Mouse (Mus musculus) cerebellum, adult 8-10 months (tissue): ENCODE data around the gene Prom2.

ENCODE experiments used
- DNase-seq: peaks from one replicate; pipeline ENCODE4 v3.0.0; 2022

The Prom2 gene

DNA sequence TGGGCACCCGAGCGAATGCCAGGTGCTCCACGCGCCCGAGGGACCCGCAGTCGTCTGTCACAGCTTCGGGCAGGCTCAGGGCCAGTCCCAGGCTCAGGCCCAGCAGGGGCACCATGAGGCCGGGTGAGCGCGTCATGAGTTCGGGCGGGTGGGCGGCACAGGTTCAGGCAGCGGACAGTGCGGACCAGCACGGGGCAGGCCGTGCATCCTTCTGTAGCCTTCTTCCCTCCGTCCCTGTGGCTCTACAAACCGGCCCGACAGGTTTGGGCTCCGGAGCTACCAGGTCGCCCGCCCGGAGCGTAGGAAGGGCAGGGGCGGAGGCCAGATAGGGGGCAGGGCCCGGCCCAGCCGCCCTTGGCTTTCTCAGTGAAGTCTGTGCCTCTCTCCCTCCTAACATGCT, at the start of gene Prom2:
TSS of gene Prom2 (minus strand) at position 283 of the 400 bp plus-strand sequence.
- peak; percentile 56 for DNase-seq

DNA sequence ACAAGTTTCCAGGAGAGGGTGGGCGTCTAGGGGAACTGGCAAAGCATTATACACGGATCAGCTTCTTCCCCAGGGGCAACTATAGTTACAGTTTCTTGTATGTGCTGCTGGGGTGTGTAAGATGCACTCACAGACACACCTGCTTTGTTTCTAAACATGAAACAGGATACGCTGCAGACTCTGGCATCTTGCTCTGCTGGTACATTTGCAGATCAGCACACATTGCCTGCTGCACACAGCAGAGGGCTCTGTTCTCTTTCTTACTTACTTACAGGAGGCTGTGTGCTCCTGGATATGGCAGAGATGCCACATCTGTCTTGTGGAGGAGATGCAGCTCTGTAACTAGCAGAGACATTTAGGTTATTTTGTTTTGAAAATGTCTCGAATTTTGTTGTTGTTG, 49.6 kb upstream of the Prom2 start:
- DNase-seq = no peak

DNA sequence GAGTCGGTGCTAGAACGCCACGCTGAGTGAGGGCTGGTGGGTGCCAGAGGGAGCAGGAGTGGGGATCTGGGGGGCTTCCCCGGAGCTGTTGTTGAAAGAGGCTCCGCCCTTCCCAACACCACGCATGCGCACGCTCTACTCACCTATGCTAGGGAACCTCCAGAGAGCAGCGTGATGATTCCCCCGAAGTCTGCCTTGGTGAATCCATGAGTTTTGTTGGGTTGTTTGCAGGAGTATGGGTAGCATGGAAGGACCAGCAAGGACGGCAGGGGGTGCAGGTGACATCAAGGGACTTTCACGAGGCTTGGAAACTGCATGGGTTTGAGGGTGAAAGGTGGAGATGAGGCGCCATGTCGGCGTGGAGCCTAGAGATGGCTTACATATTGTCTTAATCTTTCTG, 48.9 kb upstream of the Prom2 start:
- DNase-seq = no peak

DNA sequence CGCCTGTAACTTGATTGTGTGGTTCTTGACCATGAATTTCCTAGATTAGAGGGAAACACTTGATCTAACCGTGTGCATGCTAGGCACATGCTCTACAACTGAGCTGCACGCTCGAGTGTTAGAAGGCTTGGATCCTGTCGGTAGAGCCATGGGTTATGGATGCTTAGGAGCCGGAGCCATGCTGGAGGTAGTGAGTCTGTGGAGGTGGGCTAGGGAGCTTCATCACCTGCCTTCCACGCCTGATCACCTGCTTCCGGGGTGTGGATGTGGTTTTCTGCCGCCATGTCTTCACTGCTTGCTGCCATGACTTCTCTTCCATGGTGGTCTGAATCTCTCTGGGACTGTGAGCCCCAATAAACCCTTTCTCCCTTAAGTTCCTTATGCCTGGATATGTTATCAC, 47.6 kb upstream of the Prom2 start:
- DNase-seq = no peak

DNA sequence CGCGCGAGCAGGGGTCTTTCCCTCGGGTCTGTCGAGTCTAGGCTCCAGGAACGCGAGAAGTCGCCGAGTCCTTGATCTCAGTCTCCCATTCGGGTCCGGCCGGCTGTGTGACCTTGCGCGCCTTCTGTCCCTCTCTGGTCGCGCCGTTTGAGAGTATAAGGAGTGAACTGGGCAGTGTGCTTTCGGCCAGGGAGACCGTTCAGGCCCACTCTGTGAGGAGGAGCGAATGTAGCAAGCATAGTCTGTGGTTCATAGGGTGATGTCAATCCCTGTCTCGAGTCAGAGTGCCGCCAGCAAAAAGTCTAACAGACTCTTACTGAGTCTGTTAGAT, 46.2 kb upstream of the Prom2 start:
- DNase-seq = no peak

DNA sequence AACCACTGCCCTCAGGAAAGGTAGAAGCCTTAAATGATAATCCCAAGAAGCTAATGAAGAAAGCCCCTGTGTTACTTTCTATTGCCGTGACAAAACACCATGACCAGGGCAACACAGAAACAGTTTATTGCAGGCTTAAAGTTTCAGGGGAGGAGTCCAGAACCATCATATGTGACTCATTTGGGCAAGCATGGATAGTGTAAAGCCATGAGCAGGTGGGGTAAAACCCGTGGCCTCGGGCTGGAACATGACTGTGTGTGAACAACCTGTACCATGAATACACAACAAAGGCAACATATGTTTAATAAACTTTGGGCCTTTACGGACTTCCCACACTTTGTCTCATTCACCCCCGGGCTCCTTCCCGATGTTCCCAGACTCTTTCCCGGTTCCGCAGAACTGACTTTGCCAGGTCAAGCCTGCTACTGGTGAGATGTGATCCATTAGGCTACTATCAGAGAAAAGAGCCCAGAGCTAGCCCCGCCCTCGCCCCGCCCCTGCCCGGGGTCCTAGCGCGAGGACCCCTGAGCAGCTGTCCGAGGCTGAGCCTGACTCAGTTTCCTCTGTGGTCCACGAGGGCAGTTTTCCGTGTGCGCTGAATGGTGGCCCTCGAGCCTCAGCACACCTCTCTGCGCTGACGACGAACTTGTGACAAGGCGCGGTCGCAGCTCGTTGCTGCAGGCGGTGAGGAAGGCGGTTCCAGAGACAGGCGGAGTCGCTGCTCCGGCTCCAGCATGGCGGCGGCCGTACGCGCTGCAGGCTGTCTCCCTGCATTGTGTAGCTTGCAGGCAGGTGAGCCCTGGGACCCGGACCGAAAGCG, 45.6 kb upstream of the Prom2 start, which contains the start of the genes Zfp661 and Mrps5:
TSS of gene Zfp661 (minus strand) at position 401 of the 820 bp plus-strand sequence.
TSS of gene Mrps5 (plus strand) at position 529 of the 820 bp plus-strand sequence.
- peak; percentile 88 for DNase-seq

DNA sequence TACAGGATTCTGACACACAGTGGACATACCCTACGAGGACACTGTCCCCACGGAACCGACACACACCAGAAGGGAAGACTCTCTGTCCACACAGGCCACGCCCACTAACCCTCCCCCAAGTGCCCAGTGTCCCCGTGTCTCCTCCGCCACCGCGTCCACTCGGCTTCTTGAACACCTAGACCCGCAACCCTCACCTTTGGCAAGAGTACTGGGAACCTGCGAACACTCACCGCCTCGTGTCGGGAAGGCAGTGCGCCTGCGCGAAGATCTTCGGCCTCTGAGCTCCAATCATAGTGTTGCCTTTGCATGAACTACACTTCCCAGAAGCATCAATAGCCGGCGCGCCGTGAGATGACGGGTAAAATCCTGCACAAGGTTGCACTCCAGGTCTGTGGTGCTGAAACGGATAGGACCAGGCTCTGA, 43.2 kb upstream of the Prom2 start:
- peak; percentile 95 for DNase-seq

DNA sequence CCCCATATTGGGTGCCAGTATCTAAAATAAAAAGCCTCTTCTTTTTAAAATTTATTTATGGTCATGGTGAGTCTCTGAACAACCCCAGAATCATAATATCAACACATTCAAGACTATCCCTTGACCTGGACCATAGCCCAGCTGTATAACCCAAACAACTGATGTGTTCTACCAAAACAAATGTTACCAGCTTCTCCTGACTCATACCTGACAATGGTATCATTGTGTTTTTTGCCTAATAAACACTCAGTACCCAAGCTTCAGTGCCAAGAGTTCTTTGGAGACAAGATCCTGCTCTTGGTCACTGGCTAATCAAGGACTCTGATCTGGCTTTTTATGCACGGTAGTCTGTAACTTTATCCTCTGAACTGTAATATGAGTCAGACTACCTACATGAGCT, 32.1 kb upstream of the Prom2 start:
- no peak for DNase-seq

DNA sequence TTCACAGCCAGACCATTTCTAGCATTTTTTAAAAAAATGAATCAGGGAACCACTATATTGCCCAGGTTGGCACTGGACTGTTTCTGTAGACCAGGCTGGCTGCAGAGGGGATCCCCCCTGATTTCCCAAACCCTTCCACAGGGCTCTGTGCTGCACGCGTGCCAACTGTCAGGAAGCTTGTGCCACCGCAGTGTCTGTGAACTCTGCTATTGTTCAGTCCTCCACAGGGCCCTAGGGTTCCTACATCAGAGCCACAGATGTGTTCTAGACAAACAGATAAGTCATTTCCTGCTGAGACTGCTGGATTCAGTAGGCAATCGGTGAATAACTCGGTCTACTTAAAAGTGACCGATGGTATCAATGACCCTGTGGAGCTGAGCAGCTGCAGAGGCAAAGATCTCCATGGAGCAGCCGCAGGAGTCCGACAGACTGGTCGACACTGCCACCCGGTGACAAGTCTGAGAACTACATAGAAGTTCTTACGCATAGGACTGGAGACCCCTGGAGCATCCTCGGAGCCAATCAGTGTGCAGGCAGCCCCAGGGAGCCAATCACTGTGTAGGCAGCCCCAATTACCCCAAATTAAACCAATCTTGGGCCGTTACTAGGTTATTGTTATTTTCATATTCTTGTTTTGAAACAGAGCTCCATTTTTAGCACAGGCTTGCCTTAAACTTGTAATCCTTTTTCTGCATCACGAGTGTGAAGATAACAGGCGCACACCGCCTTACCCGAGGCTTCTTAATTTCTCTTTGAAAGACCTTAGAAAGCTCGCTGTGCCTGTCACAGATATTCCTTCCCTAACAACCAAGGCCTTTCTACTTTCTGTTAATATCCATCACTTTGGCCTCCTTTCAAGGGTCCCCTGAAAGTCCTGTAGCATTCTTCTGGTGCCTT, 18.1 kb upstream of the Prom2 start:
- peak; percentile 88 for DNase-seq

DNA sequence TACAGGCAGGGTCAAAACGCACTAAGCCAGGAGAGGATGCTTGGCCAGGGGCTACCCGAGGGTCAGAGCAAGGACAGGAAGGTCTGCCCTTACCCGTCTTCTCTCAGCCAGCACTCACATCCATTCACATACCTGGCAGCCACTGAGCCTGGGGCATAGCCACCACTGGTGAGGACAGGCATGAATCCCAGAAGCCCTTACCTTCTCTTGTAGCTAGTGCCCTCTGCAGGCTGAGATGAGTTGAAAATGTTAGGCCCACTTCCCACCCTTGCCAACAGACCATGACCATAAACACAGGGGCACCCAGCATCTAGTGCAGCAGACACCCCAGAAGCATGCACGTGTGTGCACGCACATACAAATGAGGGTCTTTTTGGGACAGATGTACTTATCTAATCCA, 9.8 kb upstream of the Prom2 start:
- peak; percentile 83 for DNase-seq

DNA sequence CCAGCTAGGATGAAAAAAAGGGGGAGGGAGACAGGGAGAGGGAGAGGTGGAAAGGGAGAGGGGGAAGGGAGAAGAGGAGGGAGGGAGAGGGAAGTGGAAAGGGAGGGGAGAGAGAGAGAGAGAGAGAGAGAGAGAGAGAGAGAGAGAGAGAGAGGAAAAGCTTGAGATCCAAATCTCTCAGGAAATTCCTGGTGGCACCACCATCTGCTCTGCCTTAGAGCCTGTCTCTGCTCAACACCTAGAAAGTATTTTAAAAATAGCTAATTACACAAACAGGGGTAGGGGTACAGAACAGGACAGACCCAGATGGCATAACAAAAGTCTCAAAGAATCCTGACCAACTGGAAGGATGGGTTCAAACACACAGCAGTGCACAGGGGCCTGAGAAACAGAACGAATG, 9.2 kb upstream of the Prom2 start:
- DNase-seq = no peak

DNA sequence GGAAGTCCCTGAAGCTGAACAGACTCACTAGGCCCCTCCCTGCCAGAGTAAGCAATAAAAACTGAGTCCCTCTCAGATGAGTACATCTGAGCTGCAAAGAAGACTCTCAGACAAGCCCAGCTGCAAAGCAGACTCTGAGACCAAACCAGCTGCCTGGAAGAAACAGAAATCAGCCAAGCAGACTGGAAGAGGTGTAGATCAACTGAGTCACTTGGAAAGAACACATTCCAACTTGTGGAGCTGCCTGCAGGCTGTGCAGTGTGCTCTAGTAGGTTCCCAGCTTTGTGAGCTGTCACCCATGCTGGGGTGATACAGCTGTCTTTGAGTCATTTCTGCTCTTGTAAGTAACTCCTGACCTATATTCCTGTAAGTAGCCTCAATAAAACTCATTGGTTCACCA, 8.4 kb upstream of the Prom2 start:
- no peak for DNase-seq

DNA sequence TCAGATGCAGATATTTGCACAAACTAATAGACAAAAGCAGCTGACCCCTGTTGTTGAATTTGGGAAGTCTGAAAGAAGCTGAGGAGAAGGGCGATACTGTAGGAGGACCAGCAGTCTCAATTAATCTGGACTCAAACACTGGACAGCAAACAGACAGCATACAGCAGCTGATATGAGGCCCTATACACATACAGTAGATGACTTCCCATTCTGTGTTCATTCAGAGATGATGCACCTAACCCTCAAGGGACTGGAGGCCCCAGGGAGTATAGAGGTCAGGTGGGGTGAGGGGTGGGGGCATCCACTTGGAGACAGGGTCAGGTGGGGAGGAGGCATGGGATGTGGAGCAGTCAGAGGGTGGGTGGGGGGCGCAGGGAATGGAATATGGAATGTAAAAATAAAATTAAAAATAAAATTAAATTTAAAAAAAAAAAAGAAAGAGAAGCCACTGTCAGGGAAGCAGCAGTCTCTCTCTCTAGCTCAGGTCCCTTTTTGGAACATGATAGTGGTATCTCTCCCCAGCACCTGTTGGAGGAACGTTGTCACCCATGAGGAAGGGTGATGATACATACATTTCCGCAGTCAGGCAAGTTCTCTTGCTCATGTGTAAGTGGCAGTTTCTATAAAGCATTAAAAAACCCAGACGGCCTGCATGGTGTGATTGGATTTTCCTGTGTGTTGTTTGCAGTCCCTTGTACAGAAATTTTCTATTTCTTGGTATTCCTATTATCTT, 7.2 kb upstream of the Prom2 start:
- no peak for DNase-seq

DNA sequence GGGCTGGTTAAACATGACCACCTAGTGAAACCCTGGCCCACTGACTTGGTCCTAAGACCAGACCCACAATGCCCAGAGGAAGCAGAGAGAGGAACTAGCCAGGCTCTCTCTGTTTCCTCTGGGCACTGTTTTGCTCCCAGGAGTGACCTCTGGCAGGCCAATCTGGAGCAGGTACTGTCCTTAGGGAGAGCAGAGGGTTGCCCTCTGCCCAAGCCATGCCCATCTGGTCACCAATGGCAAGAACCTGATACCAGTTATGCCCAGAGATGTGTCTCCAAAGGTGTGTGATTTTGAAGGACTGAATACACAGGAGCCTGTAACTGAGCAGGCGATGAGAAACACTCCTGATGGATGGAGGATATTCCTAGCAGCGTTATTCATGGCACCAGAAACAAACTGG, 430 bp upstream of the Prom2 start:
- DNase-seq = no peak

DNA sequence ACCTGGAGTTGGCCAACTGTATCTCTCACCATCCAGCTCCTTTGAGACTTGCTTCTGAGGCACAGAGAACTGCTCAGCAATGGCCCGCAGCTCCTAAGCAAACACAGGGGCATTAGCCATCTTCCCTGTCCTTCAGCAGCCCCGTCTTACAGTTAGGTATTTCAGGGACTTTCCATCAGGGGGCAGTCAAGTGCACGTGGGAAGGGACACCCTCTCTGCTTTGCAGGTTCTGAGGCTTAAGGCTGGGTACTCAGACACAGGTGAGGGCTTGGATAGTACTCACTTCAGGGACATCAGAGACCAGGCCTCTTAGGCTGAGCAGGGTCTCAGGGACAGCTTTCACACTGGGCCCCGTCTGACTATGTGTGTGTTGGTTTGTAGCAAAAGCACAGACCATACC, 1.8 kb downstream of the Prom2 start:
- peak; percentile 65 for DNase-seq

DNA sequence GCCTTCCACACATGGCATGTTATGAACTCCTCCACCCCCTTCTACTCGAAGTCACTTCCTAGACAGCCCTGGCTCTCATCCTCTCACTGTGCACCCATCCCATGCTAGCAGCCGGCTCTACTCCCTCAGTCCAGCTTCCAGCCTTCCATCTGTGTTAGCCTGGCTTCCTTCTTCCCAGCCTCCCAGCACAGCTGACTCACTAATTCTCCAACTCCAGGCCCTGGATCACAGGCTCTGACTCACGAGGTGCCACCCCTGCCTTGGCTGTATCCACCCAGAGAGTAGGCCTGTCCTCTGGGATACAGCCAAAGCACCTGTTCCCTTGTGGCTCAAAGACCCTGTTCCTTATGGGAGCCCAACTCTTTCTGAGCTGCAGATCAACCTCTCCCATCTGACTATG, 3.7 kb downstream of the Prom2 start:
- DNase-seq = no peak

DNA sequence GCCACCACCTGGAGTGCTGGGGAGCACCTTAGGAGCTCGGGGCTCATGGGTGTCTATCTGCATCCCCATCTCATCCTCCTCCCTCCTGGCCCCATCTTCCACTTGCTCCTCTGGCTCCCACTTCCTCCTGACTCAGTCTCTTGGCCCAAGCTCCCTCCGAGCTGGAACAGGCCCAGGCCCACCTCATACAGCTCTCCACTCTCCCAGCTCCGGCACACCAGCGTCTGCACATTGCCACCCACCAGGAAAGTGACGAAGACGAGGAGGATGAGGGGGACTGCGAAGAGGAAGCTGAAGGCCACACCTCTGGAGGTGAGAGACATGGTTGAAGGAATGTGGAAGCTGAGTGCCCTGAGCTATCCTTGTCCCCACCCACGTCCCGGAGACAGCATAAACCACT, 5.9 kb downstream of the Prom2 start:
- no peak for DNase-seq

DNA sequence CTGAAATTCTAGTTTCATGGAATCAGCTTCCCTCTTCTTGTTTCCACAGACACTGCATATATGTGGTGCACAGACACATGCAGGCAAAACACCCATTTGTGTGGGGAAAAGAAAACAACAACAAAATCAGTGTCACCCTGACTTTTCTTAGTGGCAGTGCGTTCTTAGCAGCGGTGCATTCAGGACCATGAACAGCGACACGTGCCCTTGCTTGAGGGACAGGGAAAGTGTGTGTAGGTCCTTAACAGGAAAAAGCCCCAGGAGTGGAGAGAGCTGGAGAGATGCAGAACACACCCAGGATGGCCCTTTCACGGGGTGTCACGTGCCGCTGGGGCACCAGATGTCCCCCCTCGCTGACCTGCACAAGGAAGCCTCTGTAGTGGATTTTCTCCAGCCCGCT, 8.9 kb downstream of the Prom2 start:
- DNase-seq = no peak

DNA sequence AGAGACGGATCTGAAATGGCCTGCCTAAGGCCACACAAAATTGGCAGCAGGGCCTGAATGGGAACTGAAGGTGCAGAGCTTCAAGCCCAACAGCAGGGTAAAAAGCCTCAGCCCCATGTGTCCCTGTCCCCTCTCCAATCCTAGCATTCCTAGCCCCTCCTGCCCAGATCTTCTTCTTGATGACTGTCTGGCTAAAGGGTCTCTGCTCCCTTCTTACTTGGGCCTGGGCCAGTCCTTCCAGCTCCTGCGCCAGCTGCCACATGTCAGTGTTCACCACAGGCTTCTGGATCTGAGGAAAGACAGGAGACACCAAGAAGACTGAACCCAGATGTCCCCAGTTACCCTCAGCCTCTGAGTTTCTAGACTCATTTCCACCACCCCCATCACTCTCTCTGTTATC, 9.7 kb downstream of the Prom2 start:
- DNase-seq = no peak

DNA sequence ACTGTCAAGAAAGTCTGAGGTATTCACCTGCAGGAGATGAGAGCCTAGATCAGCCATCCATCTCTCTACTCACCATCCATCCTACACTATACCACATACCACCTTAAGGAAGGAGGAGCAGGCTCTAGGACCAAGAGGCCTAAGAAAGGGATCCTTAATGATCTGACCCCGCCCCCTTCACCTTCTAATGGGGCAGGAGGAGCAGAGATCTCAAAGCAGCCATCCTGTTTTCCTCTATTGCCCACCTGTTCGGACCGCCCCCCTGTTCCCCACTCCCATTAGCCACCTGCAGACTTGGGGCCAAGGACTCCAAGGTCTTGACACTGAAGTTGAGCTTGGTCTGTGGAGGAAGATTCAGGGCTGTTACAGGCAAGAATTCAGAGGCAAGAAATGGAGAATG, 10.8 kb downstream of the Prom2 start:
- no peak for DNase-seq

DNA sequence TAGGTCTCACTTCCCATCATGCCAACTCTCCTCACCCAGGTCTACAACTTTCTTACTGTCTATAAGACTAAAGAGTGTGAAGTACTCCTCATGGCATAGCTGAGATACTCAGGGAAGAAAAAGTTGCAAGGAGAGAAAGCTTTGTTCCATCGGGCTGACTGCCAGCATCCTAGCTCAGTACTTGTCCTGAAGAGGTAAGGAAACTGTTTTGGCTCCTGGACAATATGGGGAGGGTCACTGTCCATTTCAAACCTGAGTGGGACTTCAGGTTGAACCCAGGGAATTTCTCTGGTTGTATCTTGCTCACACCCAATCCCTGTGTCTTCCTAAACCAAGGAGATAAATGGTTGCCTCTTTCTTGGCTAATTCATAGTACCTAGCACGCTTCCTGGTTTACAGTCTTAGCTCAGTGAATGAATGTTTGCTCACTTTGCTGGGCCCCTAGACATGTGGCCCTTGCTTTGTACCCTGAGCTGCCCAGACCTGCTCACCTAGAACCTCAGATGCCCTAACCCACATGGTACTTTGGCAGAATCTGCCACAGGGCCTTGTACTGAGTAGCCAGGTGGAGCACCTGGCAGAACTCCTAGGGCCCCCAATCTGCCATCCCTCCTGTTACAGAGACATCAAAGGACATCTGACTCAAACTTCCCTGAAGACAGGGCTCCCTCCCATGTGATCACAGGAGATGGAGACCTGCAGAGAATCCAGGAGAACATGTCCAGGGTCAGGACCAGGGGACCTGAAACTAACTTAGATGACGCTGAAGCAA, 16.1 kb downstream of the Prom2 start:
- peak; percentile 73 for DNase-seq

DNA sequence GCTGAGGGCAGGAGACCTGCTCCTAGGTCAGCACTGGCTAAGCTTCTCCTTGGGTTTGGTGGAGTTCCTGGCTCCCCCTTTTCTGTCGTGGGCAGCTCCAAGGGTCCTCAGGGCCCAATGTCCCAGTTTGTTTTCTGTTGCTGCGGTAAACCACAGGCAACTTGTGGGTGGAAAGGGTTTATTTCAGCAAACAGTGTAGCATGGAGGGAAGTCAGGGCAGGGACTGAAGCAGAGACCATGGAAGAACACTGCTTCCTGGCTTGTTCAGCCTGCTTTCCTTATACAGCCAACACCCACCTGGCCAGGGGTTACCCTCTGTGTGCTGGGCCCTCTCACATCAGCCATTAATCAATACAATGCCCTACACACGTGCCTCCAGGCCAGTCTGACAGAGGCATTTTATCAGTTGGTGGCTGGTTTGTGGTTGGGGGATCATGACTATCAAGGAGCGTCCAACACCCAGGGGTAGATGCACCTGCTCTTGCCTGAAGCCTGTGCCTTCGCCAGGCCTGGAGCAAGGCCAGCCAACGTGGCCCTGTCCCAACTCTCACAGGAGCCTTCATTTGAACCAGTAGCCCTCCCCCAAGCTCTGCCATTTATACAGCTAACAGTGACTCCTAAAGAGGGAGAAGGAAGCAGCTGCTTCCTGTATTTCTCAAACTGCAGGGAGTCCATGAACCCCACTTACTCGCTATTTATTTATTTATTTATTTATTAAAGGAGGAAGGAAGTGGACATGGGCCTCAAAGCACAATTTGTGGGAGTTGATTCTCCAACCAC, 17.1 kb downstream of the Prom2 start:
- peak; percentile 86 for DNase-seq
